In genomic region chr2:125122624-125123476, GRCm38 (mm10) we compare ENCODE assay signal across 8 mouse cellular contexts. TPM values are rescaled to one million over a fixed set of nuclear protein-coding genes. Genes with fewer than 3 reads are reported as not detected.
DNase-seq lines count a peak whose midpoint lies in the region; ATAC-seq and TF ChIP-seq lines count a peak whose summit lies in the region.

No protein-coding gene starts in this region.

- H3K27me3 ChIP-seq in G1E (ENCODE audit: insufficient read depth, low read length) = peaks cover 8% of the 10 kb centered on the region; the same call in 1 of the 2 replicates
- H3K27me3 ChIP-seq in forebrain, embryonic 16.5 days (replicated peaks; ENCODE audit: control insufficient read depth, insufficient read depth, low read length) = no peaks in the 10 kb centered on the region
- H3K27me3 ChIP-seq in neural tube, embryonic 13.5 days = no peaks in the 10 kb centered on the region
- no peaks in the 10 kb centered on the region for H3K27me3 ChIP-seq in stomach, postnatal 0 days (ENCODE audit: control insufficient read depth, insufficient read depth, low read length)

- H3K4me1 ChIP-seq in G1E (ENCODE audit: insufficient read depth, low read depth, low read length) = peaks cover 22% of the 10 kb centered on the region
- H3K4me1 ChIP-seq in forebrain, embryonic 16.5 days (replicated peaks; ENCODE audit: control insufficient read depth, insufficient read depth, low read length) = peaks cover 23% of the 10 kb centered on the region
- H3K4me1 ChIP-seq in neural tube, embryonic 13.5 days (replicated peaks) = peaks cover 33% of the 10 kb centered on the region
- H3K4me1 ChIP-seq in stomach, postnatal 0 days (replicated peaks; ENCODE audit: control insufficient read depth, insufficient read depth) = no peaks in the 10 kb centered on the region

- peak; percentile 47 for ATAC-seq in G1E (ENCODE audit: extremely low read depth, insufficient number of reproducible peaks, low FRiP score, poor library complexity, severe bottlenecking)
- ATAC-seq in forebrain, embryonic 16.5 days = peak; percentile 72
- peak; percentile 78 for ATAC-seq in neural tube, embryonic 13.5 days (ENCODE audit: low read depth)
- ATAC-seq in stomach, postnatal 0 days (ENCODE audit: low FRiP score, low TSS enrichment) = peak; percentile 78

- peak; percentile 41 for DNase-seq in G1E (ENCODE audit: low spot score)
- peak; percentile 73 to 79 for DNase-seq in cerebellum, adult 18-20 months
- DNase-seq in heart, postnatal 4 days = peak; percentile 55
- DNase-seq in layer of hippocampus, adult 2 months (ENCODE audit: low spot score in 2 of 2) = peak in 1 of 2 experiments; percentile 66
- peak; percentile 47 to 53 for DNase-seq in lung, adult 18-20 months
- DNase-seq in stomach, postnatal 0 days (ENCODE audit: low spot score) = peak; percentile 33

- peaks cover 23% of the 10 kb centered on the region for H3K36me3 ChIP-seq in G1E (replicated peaks)
- no peaks in the 10 kb centered on the region for H3K36me3 ChIP-seq in forebrain, embryonic 16.5 days (ENCODE audit: control insufficient read depth, insufficient read depth)
- H3K36me3 ChIP-seq in neural tube, embryonic 13.5 days = no peaks in the 10 kb centered on the region
- no peaks in the 10 kb centered on the region for H3K36me3 ChIP-seq in stomach, postnatal 0 days (ENCODE audit: control insufficient read depth, insufficient read depth, low read length)

- peak overlapping the region; percentile 95 for H3K9ac ChIP-seq in forebrain, embryonic 16.5 days (replicated peaks; ENCODE audit: low read depth, low read length)
- H3K9ac ChIP-seq in neural tube, embryonic 13.5 days = peak overlapping the region; percentile 99
- H3K9ac ChIP-seq in stomach, postnatal 0 days (ENCODE audit: low read length) = peak overlapping the region; percentile 82

- no peak for TF ChIP-seq CTCF in G1E (IDR thresholded peaks at IDR 0.05; ENCODE audit: low read depth, low read length)
- no peak for TF ChIP-seq CTCF in layer of hippocampus, adult 2 months (conservative IDR thresholded peaks at IDR 0.05)
- TF ChIP-seq CTCF in stomach, postnatal 0 days (IDR thresholded peaks at IDR 0.05; ENCODE audit: low read depth) = no peak

- under 1% methylated on average over 46 of the region's 59 CpGs for WGBS in forebrain, embryonic 16.5 days
- WGBS in neural tube, embryonic 13.5 days = under 1% methylated on average over 54 of the region's 59 CpGs
- under 1% methylated on average over 45 of the region's 59 CpGs for WGBS in stomach, postnatal 0 days

- no peaks in the 10 kb centered on the region for H3K9me3 ChIP-seq in G1E (replicated peaks)
- H3K9me3 ChIP-seq in forebrain, embryonic 16.5 days (ENCODE audit: control insufficient read depth, low read length) = no peaks in the 10 kb centered on the region
- no peaks in the 10 kb centered on the region for H3K9me3 ChIP-seq in neural tube, embryonic 13.5 days
- H3K9me3 ChIP-seq in stomach, postnatal 0 days (ENCODE audit: control insufficient read depth, low read length) = no peaks in the 10 kb centered on the region

- TF ChIP-seq EP300 in stomach, postnatal 0 days (optimal IDR thresholded peaks at IDR 0.05) = no peak

- H3K27ac ChIP-seq in forebrain, embryonic 16.5 days (ENCODE audit: low read length) = peak overlapping the region; percentile 96
- peak overlapping the region; percentile 96 for H3K27ac ChIP-seq in layer of hippocampus, adult 2 months
- peak overlapping the region; percentile 97 for H3K27ac ChIP-seq in neural tube, embryonic 13.5 days (replicated peaks)
- peak overlapping the region; percentile 85 for H3K27ac ChIP-seq in stomach, postnatal 0 days (replicated peaks)

- peak overlapping the region; percentile 94 for H3K4me2 ChIP-seq in forebrain, embryonic 16.5 days (ENCODE audit: low read length)
- peak overlapping the region; percentile 74 for H3K4me2 ChIP-seq in neural tube, embryonic 13.5 days
- H3K4me2 ChIP-seq in stomach, postnatal 0 days (replicated peaks; ENCODE audit: low read depth) = peak overlapping the region; percentile 73

- H3K4me3 ChIP-seq in G1E (ENCODE audit: low read depth, low read length) = peak overlapping the region; percentile 78
- H3K4me3 ChIP-seq in forebrain, embryonic 16.5 days (replicated peaks; ENCODE audit: low read length) = peak overlapping the region; percentile 74
- H3K4me3 ChIP-seq in layer of hippocampus, adult 2 months = peak overlapping the region; percentile 70
- H3K4me3 ChIP-seq in neural tube, embryonic 13.5 days = peak overlapping the region; percentile 77
- peak overlapping the region; percentile 60 for H3K4me3 ChIP-seq in stomach, postnatal 0 days (ENCODE audit: low read depth, low read length)

RNA-seq across cellular contexts. Expression of gene Myef2, which starts 0.6 kb away (rescaled TPM):
- total RNA-seq in G1E (2014; fragmentation: Nextera tagmentation) (58.5 and 83.4 TPM in 2 replicates), G1E (2017) (51.1 and 57.6 TPM in 2 replicates)
- polyA plus RNA-seq in G1E (2012) = 19.2 and 21.4 TPM in 2 replicates
- 262 and 276 TPM in 2 replicates for polyA plus RNA-seq in forebrain, embryonic 16.5 days (2015; fragmentation: Nextera tagmentation; extraction: Ambion mirVana)
- 10 to 100 TPM; 38.8 to 42.7 TPM for total RNA-seq in heart, postnatal 4 days (2021)
- total RNA-seq in layer of hippocampus, adult 2 months (2021) = 100 to 1,000 TPM; 105 to 108 TPM
- polyA plus RNA-seq in neural tube, embryonic 13.5 days (2015; fragmentation: Nextera tagmentation; extraction: Ambion mirVana) = 245 and 246 TPM in 2 replicates
- polyA plus RNA-seq in stomach, postnatal 0 days (2015; fragmentation: Nextera tagmentation; extraction: Ambion mirVana) = 20.2 and 22.1 TPM in 2 replicates

RNA-seq across cellular contexts. Expression of gene Ctxn2, which starts 13.6 kb away (rescaled TPM):
- total RNA-seq in G1E (2014; fragmentation: Nextera tagmentation) (not detected in 2 replicates), G1E (2017) (not detected in 2 replicates)
- not detected in 2 replicates for polyA plus RNA-seq in G1E (2012)
- 3.8 and 6.8 TPM in 2 replicates for polyA plus RNA-seq in forebrain, embryonic 16.5 days (2015; fragmentation: Nextera tagmentation; extraction: Ambion mirVana)
- not detected for total RNA-seq in heart, postnatal 4 days (2021)
- total RNA-seq in layer of hippocampus, adult 2 months (2021) = 10 to 100 TPM; 11.2 to 16.0 TPM
- polyA plus RNA-seq in neural tube, embryonic 13.5 days (2015; fragmentation: Nextera tagmentation; extraction: Ambion mirVana) = 4.8 and 6.1 TPM in 2 replicates
- polyA plus RNA-seq in stomach, postnatal 0 days (2015; fragmentation: Nextera tagmentation; extraction: Ambion mirVana) = 0.28 and 0.33 TPM in 2 replicates

RNA-seq across cellular contexts. Expression of gene Slc12a1, which starts 29.5 kb away (rescaled TPM):
- not detected in 2 replicates for total RNA-seq in G1E (2014; fragmentation: Nextera tagmentation)
- under 0.01 and 0.06 TPM in 2 replicates for total RNA-seq in G1E (2017)
- polyA plus RNA-seq in G1E (2012) = not detected in 2 replicates
- 0.04 TPM in 1 of 2 replicates, not detected in the other for polyA plus RNA-seq in forebrain, embryonic 16.5 days (2015; fragmentation: Nextera tagmentation; extraction: Ambion mirVana)
- total RNA-seq in heart, postnatal 4 days (2021) = not detected
- under 1 TPM in 1 of 2 experiments, not detected in 1; 0.08 TPM for total RNA-seq in layer of hippocampus, adult 2 months (2021)
- polyA plus RNA-seq in neural tube, embryonic 13.5 days (2015; fragmentation: Nextera tagmentation; extraction: Ambion mirVana) = 0.08 and 0.12 TPM in 2 replicates
- not detected in 2 replicates for polyA plus RNA-seq in stomach, postnatal 0 days (2015; fragmentation: Nextera tagmentation; extraction: Ambion mirVana)

RNA-seq across cellular contexts. Expression of gene Slc24a5, which starts 54.9 kb away (rescaled TPM):
- not detected in 2 replicates for total RNA-seq in G1E (2014; fragmentation: Nextera tagmentation)
- total RNA-seq in G1E (2017) = 2.1 and 2.3 TPM in 2 replicates
- polyA plus RNA-seq in G1E (2012) = not detected in 2 replicates
- 4.0 and 4.7 TPM in 2 replicates for polyA plus RNA-seq in forebrain, embryonic 16.5 days (2015; fragmentation: Nextera tagmentation; extraction: Ambion mirVana)
- total RNA-seq in heart, postnatal 4 days (2021) = under 1 TPM; 0.43 to 0.71 TPM
- total RNA-seq in layer of hippocampus, adult 2 months (2021) = under 1 TPM; 0.47 to 0.61 TPM
- polyA plus RNA-seq in neural tube, embryonic 13.5 days (2015; fragmentation: Nextera tagmentation; extraction: Ambion mirVana) = 4.0 and 6.9 TPM in 2 replicates
- polyA plus RNA-seq in stomach, postnatal 0 days (2015; fragmentation: Nextera tagmentation; extraction: Ambion mirVana) = 0.62 and 0.73 TPM in 2 replicates

Comparison
In these comparisons a context has a peak if more than half of its experiments do, and no peak if none do; other contexts are left out.
1. RNA of gene Myef2, which starts 0.6 kb away (polyA plus RNA-seq): 262 to 276 TPM in forebrain, embryonic 16.5 days and 245 to 246 TPM in neural tube, embryonic 13.5 days; 20.2 to 22.1 TPM in stomach, postnatal 0 days and 19.2 to 21.4 TPM in G1E; every median in the first group is over 10 times any median in the second.
2. Peak in every context shown above with its lines, with median percentiles within 50 percentile points of each other: ATAC-seq, H3K4me3 ChIP-seq, H3K27ac ChIP-seq, H3K4me2 ChIP-seq and H3K9ac ChIP-seq.